Mouse (Mus musculus) small intestine, adult 2 months (tissue): ENCODE measurements around the gene Lmnb2. TPM values are rescaled to one million over a fixed set of nuclear protein-coding genes. Genes with fewer than 3 reads are reported as not detected.

Source experiments
- H3K27ac ChIP-seq: fragments of 200-500 bp; 2 replicates; pipeline ENCODE4 v1.5.1; 2012; ENCODE audit warnings: low read depth, low read length, control low read depth, inconsistent platforms; ENCODE audit not compliant: insufficient read depth
- H3K27me3 ChIP-seq: fragments of 200-500 bp; 2 replicates; pipeline ENCODE4 v1.6.1; 2012; ENCODE audit warnings: mild to moderate bottlenecking, moderate library complexity, low read length, inconsistent platforms; ENCODE audit not compliant: control insufficient read depth, insufficient read depth
- H3K36me3 ChIP-seq: fragments of 200-500 bp; 2 replicates; pipeline ENCODE4 v1.6.1; 2012; ENCODE audit warnings: mild to moderate bottlenecking, low read length, control low read depth, inconsistent platforms; ENCODE audit not compliant: control insufficient read depth, insufficient read depth
- H3K4me1 ChIP-seq: fragments of 200-500 bp; 2 replicates; pipeline ENCODE4 v1.6.1; 2012; ENCODE audit warnings: low read length, inconsistent platforms, mixed read lengths; ENCODE audit not compliant: control insufficient read depth, insufficient read depth, insufficient read length
- H3K4me3 ChIP-seq: fragments of 200-500 bp; 2 replicates; pipeline ENCODE4 v1.5.1; 2012; ENCODE audit warnings: low read depth, mild to moderate bottlenecking, control low read depth, inconsistent platforms, low read length, moderate library complexity
- CTCF ChIP-seq: fragments of 200-500 bp; IDR thresholded peaks from 2 replicates; pipeline ENCODE4 v1.5.1; 2012; ENCODE audit warnings: low read depth, mild to moderate bottlenecking, control low read depth, inconsistent platforms, low read length, moderate library complexity, mixed read lengths; ENCODE audit not compliant: insufficient replicate concordance, insufficient read length; ENCODE audit errors: extremely low read depth
- POLR2A ChIP-seq: fragments of 200-500 bp; IDR thresholded peaks from 2 replicates; pipeline ENCODE4 v1.6.1; 2012; ENCODE audit warnings: low read depth, mild to moderate bottlenecking, control low read depth, inconsistent platforms, low read length, moderate library complexity
- WGBS: fragments of 180-500 bp; shearing (Covaris S2); methylation state at CpG from one replicate; pipeline ENCODE4 v1.1.7; 2018; 5-methylcytosine and 5-hydroxymethylcytosine counted together
- polyA plus RNA-seq: library from polyadenylated mRNA; depleted of rRNA; stranded (reverse); fragments of >200 nt; gene quantifications from 2 replicates; pipeline ENCODE4 v1.2.3, GENCODE M21; 2012

Lmnb2 gene
- polyA plus RNA-seq, 1 experiment, result 29.2 TPM

GRCm38 (mm10) chr10:80946684-80947437 is 28.8 kb upstream of the Lmnb2 start:
- no peak for TF ChIP-seq POLR2A
- peak; percentile 59; the same call in 1 of the 2 replicates for TF ChIP-seq CTCF
- H3K27ac ChIP-seq, result no peak overlapping the region
- H3K4me1 ChIP-seq, result peaks cover 25% of the 10 kb centered on the region
- H3K4me3 ChIP-seq, result no peak overlapping the region
- no peaks in the 10 kb centered on the region for H3K36me3 ChIP-seq
- WGBS, result 69% methylated on average over 14 of the region's 14 CpGs
- no peaks in the 10 kb centered on the region for H3K27me3 ChIP-seq

GRCm38 (mm10) chr10:80944231-80944630 is 26.2 kb upstream of the Lmnb2 start:
- H3K27me3 ChIP-seq, result no peaks in the 10 kb centered on the region
- TF ChIP-seq POLR2A (no peak), CTCF (no peak)
- H3K27ac ChIP-seq, result no peak overlapping the region
- no peaks in the 10 kb centered on the region for H3K36me3 ChIP-seq
- peaks cover 45% of the 10 kb centered on the region for H3K4me1 ChIP-seq
- 86% methylated on average over 5 of the region's 5 CpGs for WGBS
- H3K4me3 ChIP-seq, result no peak overlapping the region

GRCm38 (mm10) chr10:80943701-80944100 is 25.7 kb upstream of the Lmnb2 start:
- H3K4me1 ChIP-seq, result peaks cover 46% of the 10 kb centered on the region
- 60% methylated on average over 9 of the region's 9 CpGs for WGBS
- no peaks in the 10 kb centered on the region for H3K27me3 ChIP-seq
- H3K36me3 ChIP-seq, result no peaks in the 10 kb centered on the region
- TF ChIP-seq CTCF (no peak), POLR2A (no peak)
- no peak overlapping the region for H3K4me3 ChIP-seq
- no peak overlapping the region for H3K27ac ChIP-seq

- Histone ChIP-seq H3K27me3 (no peaks in the 10 kb centered on the region), H3K36me3 (no peaks in the 10 kb centered on the region), H3K4me3 (no peak overlapping the region), H3K4me1 (peaks cover 47% of the 10 kb centered on the region), H3K27ac (no peak overlapping the region)
- 65% methylated on average over 8 of the region's 8 CpGs for WGBS
- no peak for TF ChIP-seq CTCF
- TF ChIP-seq POLR2A, result no peak
These were observed 24.9 kb upstream of the Lmnb2 start for GRCm38 (mm10) chr10:80942919-80943318.

- peak overlapping the region; percentile 52 for H3K27ac ChIP-seq
- H3K4me3 ChIP-seq, result no peak overlapping the region
- TF ChIP-seq CTCF, result no peak
- TF ChIP-seq POLR2A, result no peak
- peaks cover 53% of the 10 kb centered on the region for H3K4me1 ChIP-seq
- no peaks in the 10 kb centered on the region for H3K27me3 ChIP-seq
- 82% methylated on average over 2 of the region's 2 CpGs for WGBS
- no peaks in the 10 kb centered on the region for H3K36me3 ChIP-seq
These were observed 22.9 kb upstream of the Lmnb2 start for GRCm38 (mm10) chr10:80940988-80941347.

- Histone ChIP-seq H3K27me3 (no peaks in the 10 kb centered on the region), H3K4me1 (peaks cover 53% of the 10 kb centered on the region), H3K27ac (peak overlapping the region; percentile 52), H3K4me3 (no peak overlapping the region), H3K36me3 (no peaks in the 10 kb centered on the region)
- TF ChIP-seq CTCF (no peak), POLR2A (no peak)
- 29% methylated on average over 8 of the region's 8 CpGs for WGBS
These were observed 22.4 kb upstream of the Lmnb2 start for GRCm38 (mm10) chr10:80940320-80940987.

- H3K36me3 ChIP-seq, result no peaks in the 10 kb centered on the region
- TF ChIP-seq POLR2A (peak; percentile 56; the same call in 1 of the 2 replicates), CTCF (no peak)
- peak overlapping the region; percentile 39 for H3K27ac ChIP-seq
- H3K4me3 ChIP-seq, result peak overlapping the region; percentile 54
- no peaks in the 10 kb centered on the region for H3K27me3 ChIP-seq
- peaks cover 53% of the 10 kb centered on the region for H3K4me1 ChIP-seq
- under 1% methylated on average over 28 of the region's 28 CpGs for WGBS
These were observed 21.6 kb upstream of the Lmnb2 start for GRCm38 (mm10) chr10:80939671-80940070.
